Mouse (Mus musculus) frontal cortex, adult 2 months (tissue): Measurements from ENCODE around the gene Adamts9. TPM values are rescaled to one million over a fixed set of nuclear protein-coding genes. Genes with fewer than 3 reads are reported as not detected.

ENCODE experiments used
- DNase-seq, 2 experiments: peaks; one replicate each; pipeline ENCODE4 v3.0.0; 2022; ENCODE audit warnings: low spot score in 1 of 2; ENCODE audit errors: extremely low spot score in 1 of 2
- polyA plus RNA-seq: library from polyadenylated mRNA; depleted of rRNA; stranded (reverse); fragments of >200 nt; gene quantifications from 2 replicates; pipeline ENCODE4 v1.2.3, GENCODE M21; 2012; rRNA removed

Adamts9 gene
- polyA plus RNA-seq, 1 experiment, result 1.3 TPM

GRCm38 (mm10) chr6:92737116-92737515 is 206.2 kb downstream of the Adamts9 start:
- no peak for DNase-seq

GRCm38 (mm10) chr6:92733651-92734050 is 209.6 kb downstream of the Adamts9 start:
- no peak for DNase-seq

GRCm38 (mm10) chr6:92728514-92728913 is 214.8 kb downstream of the Adamts9 start:
- DNase-seq, result peak; percentile 22 to 57

- peak; percentile 87 to 98 for DNase-seq
Observed at GRCm38 (mm10) chr6:92728084-92728483, 215.2 kb downstream of the Adamts9 start.

GRCm38 (mm10) chr6:92727351-92727986 is 215.8 kb downstream of the Adamts9 start:
- peak in 1 of 2 experiments; percentile 36 for DNase-seq

- no peak for DNase-seq
Observed at GRCm38 (mm10) chr6:92726121-92726520, 217.2 kb downstream of the Adamts9 start.

GRCm38 (mm10) chr6:92724394-92724793 is 218.9 kb downstream of the Adamts9 start:
- DNase-seq, result no peak

Other genes with a start within 250 kb of the Adamts9 start
- gene Prickle2, start 237.3 kb downstream of the Adamts9 start, polyA plus RNA-seq, result 53.5 and 57.3 TPM in 2 replicates
- 0.06 TPM in 1 of 2 replicates, not detected in the other for gene A730049H05Rik, start 127.0 kb downstream of the Adamts9 start, polyA plus RNA-seq
- gene Gm15737, start 74.1 kb downstream of the Adamts9 start, polyA plus RNA-seq, result not detected in 2 replicates